Mouse (Mus musculus): ENCODE measurements at regions not wholly inside any gene's neighbourhood (a gene's known extent, or its start where the extent isn't known, plus 50 kb on each side); places are given as distances from the start of the nearest gene placed in this dataset.

- ATAC-seq (ENCODE audit: insufficient number of reproducible peaks, insufficient read depth, low FRiP score, low read depth) = no peak
- 88% methylated on average over 1 of the region's 1 CpGs for WGBS
- Histone ChIP-seq H3K27ac (replicated peaks in 1 of 2; ENCODE audit: control insufficient read depth in 1 of 2, insufficient read depth in 1 of 2, low read depth in 2 of 2, low read length in 2 of 2) (no peak overlapping the region), H3K4me3 (ENCODE audit: control insufficient read depth in 1 of 2, insufficient read depth in 1 of 2, low read depth in 1 of 2, low read length in 2 of 2) (no peak overlapping the region), H3K9ac (ENCODE audit: low read length) (no peak overlapping the region), H3K4me2 (ENCODE audit: low read length) (no peak overlapping the region), H3K4me1 (ENCODE audit: control insufficient read depth in 2 of 2, insufficient read depth in 2 of 2, low read length in 2 of 2) (no peaks in the 10 kb centered on the region), H3K9me3 (ENCODE audit: control insufficient read depth, low read length) (no peaks in the 10 kb centered on the region), H3K27me3 (ENCODE audit: control insufficient read depth, insufficient read depth, low read length) (no peaks in the 10 kb centered on the region), H3K36me3 (ENCODE audit: control insufficient read depth, insufficient read depth, low read length) (no peaks in the 10 kb centered on the region)
These were observed 381.5 kb downstream of the Kcnj3 start for GRCm38 (mm10) chr2:55817273-55817672.

GRCm38 (mm10) chr2:55818220-55818619 lies 382.4 kb downstream of the Kcnj3 start:
- Histone ChIP-seq H3K4me1 (ENCODE audit: control insufficient read depth in 2 of 2, insufficient read depth in 2 of 2, low read length in 2 of 2) (no peaks in the 10 kb centered on the region), H3K27ac (replicated peaks in 1 of 2; ENCODE audit: control insufficient read depth in 1 of 2, insufficient read depth in 1 of 2, low read depth in 2 of 2, low read length in 2 of 2) (peak overlapping the region; percentile 58 to 62), H3K4me3 (ENCODE audit: control insufficient read depth in 1 of 2, insufficient read depth in 1 of 2, low read depth in 1 of 2, low read length in 2 of 2) (peak overlapping the region in 1 of 2 experiments; percentile 27; a peak in 2 of 4 replicates), H3K9me3 (ENCODE audit: control insufficient read depth, low read length) (no peaks in the 10 kb centered on the region), H3K36me3 (ENCODE audit: control insufficient read depth, insufficient read depth, low read length) (no peaks in the 10 kb centered on the region), H3K27me3 (ENCODE audit: control insufficient read depth, insufficient read depth, low read length) (no peaks in the 10 kb centered on the region), H3K4me2 (ENCODE audit: low read length) (peak overlapping the region; percentile 60), H3K9ac (ENCODE audit: low read length) (peak overlapping the region; percentile 41)
- WGBS = 21% methylated on average over 7 of the region's 7 CpGs
- no peak for ATAC-seq (ENCODE audit: insufficient number of reproducible peaks, insufficient read depth, low FRiP score, low read depth)

- Histone ChIP-seq H3K27ac (replicated peaks in 1 of 2; ENCODE audit: control insufficient read depth in 1 of 2, insufficient read depth in 1 of 2, low read depth in 2 of 2, low read length in 2 of 2) (no peak overlapping the region), H3K4me2 (ENCODE audit: low read length) (no peak overlapping the region), H3K27me3 (ENCODE audit: control insufficient read depth, insufficient read depth, low read length) (no peaks in the 10 kb centered on the region), H3K4me1 (ENCODE audit: control insufficient read depth in 2 of 2, insufficient read depth in 2 of 2, low read length in 2 of 2) (no peaks in the 10 kb centered on the region), H3K4me3 (ENCODE audit: control insufficient read depth in 1 of 2, insufficient read depth in 1 of 2, low read depth in 1 of 2, low read length in 2 of 2) (no peak overlapping the region), H3K36me3 (ENCODE audit: control insufficient read depth, insufficient read depth, low read length) (no peaks in the 10 kb centered on the region), H3K9me3 (ENCODE audit: control insufficient read depth, low read length) (no peaks in the 10 kb centered on the region), H3K9ac (ENCODE audit: low read length) (no peak overlapping the region)
- no peak for ATAC-seq (ENCODE audit: insufficient number of reproducible peaks, insufficient read depth, low FRiP score, low read depth)
These were observed 387.0 kb downstream of the Kcnj3 start for GRCm38 (mm10) chr2:55822726-55823125.

GRCm38 (mm10) chr2:55841521-55841920 lies 405.8 kb downstream of the Kcnj3 start:
- H3K4me1 ChIP-seq (ENCODE audit: control insufficient read depth in 2 of 2, insufficient read depth in 2 of 2, low read length in 2 of 2) = no peaks in the 10 kb centered on the region
- no peak overlapping the region for H3K4me3 ChIP-seq (ENCODE audit: control insufficient read depth in 1 of 2, insufficient read depth in 1 of 2, low read depth in 1 of 2, low read length in 2 of 2)
- no peak overlapping the region for H3K27ac ChIP-seq (replicated peaks in 1 of 2; ENCODE audit: control insufficient read depth in 1 of 2, insufficient read depth in 1 of 2, low read depth in 2 of 2, low read length in 2 of 2)
- WGBS = 52% methylated on average over 1 of the region's 1 CpGs
- H3K9me3 ChIP-seq (ENCODE audit: control insufficient read depth, low read length) = no peaks in the 10 kb centered on the region
- no peak for ATAC-seq (ENCODE audit: insufficient number of reproducible peaks, insufficient read depth, low FRiP score, low read depth)
- no peak overlapping the region for H3K4me2 ChIP-seq (ENCODE audit: low read length)
- no peak overlapping the region for H3K9ac ChIP-seq (ENCODE audit: low read length)
- no peaks in the 10 kb centered on the region for H3K27me3 ChIP-seq (ENCODE audit: control insufficient read depth, insufficient read depth, low read length)
- no peaks in the 10 kb centered on the region for H3K36me3 ChIP-seq (ENCODE audit: control insufficient read depth, insufficient read depth, low read length)

GRCm38 (mm10) chr2:55846832-55847382 lies 411.1 kb downstream of the Kcnj3 start:
- ATAC-seq (ENCODE audit: insufficient number of reproducible peaks, insufficient read depth, low FRiP score, low read depth) = no peak
- Histone ChIP-seq H3K9me3 (ENCODE audit: control insufficient read depth, low read length) (no peaks in the 10 kb centered on the region), H3K27me3 (ENCODE audit: control insufficient read depth, insufficient read depth, low read length) (no peaks in the 10 kb centered on the region), H3K27ac (replicated peaks in 1 of 2; ENCODE audit: control insufficient read depth in 1 of 2, insufficient read depth in 1 of 2, low read depth in 2 of 2, low read length in 2 of 2) (no peak overlapping the region), H3K4me3 (ENCODE audit: control insufficient read depth in 1 of 2, insufficient read depth in 1 of 2, low read depth in 1 of 2, low read length in 2 of 2) (no peak overlapping the region), H3K9ac (ENCODE audit: low read length) (no peak overlapping the region), H3K4me1 (ENCODE audit: control insufficient read depth in 2 of 2, insufficient read depth in 2 of 2, low read length in 2 of 2) (no peaks in the 10 kb centered on the region), H3K4me2 (ENCODE audit: low read length) (no peak overlapping the region), H3K36me3 (ENCODE audit: control insufficient read depth, insufficient read depth, low read length) (no peaks in the 10 kb centered on the region)
- 61% methylated on average over 3 of the region's 3 CpGs for WGBS

- H3K27me3 ChIP-seq (ENCODE audit: control insufficient read depth, insufficient read depth, low read length) = no peaks in the 10 kb centered on the region
- H3K9ac ChIP-seq (ENCODE audit: low read length) = no peak overlapping the region
- no peaks in the 10 kb centered on the region for H3K36me3 ChIP-seq (ENCODE audit: control insufficient read depth, insufficient read depth, low read length)
- no peak for ATAC-seq (ENCODE audit: insufficient number of reproducible peaks, insufficient read depth, low FRiP score, low read depth)
- 78% methylated on average over 1 of the region's 1 CpGs for WGBS
- no peak overlapping the region for H3K4me2 ChIP-seq (ENCODE audit: low read length)
- no peaks in the 10 kb centered on the region for H3K4me1 ChIP-seq (ENCODE audit: control insufficient read depth in 2 of 2, insufficient read depth in 2 of 2, low read length in 2 of 2)
- no peak overlapping the region for H3K27ac ChIP-seq (replicated peaks in 1 of 2; ENCODE audit: control insufficient read depth in 1 of 2, insufficient read depth in 1 of 2, low read depth in 2 of 2, low read length in 2 of 2)
- no peaks in the 10 kb centered on the region for H3K9me3 ChIP-seq (ENCODE audit: control insufficient read depth, low read length)
- H3K4me3 ChIP-seq (ENCODE audit: control insufficient read depth in 1 of 2, insufficient read depth in 1 of 2, low read depth in 1 of 2, low read length in 2 of 2) = no peak overlapping the region
These were observed 426.7 kb downstream of the Kcnj3 start for GRCm38 (mm10) chr2:55862479-55862878.

GRCm38 (mm10) chr2:55889976-55890375 lies 454.2 kb downstream of the Kcnj3 start:
- Histone ChIP-seq H3K36me3 (ENCODE audit: control insufficient read depth, insufficient read depth, low read length) (no peaks in the 10 kb centered on the region), H3K4me1 (ENCODE audit: control insufficient read depth in 2 of 2, insufficient read depth in 2 of 2, low read length in 2 of 2) (no peaks in the 10 kb centered on the region), H3K27ac (replicated peaks in 1 of 2; ENCODE audit: control insufficient read depth in 1 of 2, insufficient read depth in 1 of 2, low read depth in 2 of 2, low read length in 2 of 2) (no peak overlapping the region), H3K4me2 (ENCODE audit: low read length) (no peak overlapping the region), H3K4me3 (ENCODE audit: control insufficient read depth in 1 of 2, insufficient read depth in 1 of 2, low read depth in 1 of 2, low read length in 2 of 2) (no peak overlapping the region), H3K9ac (ENCODE audit: low read length) (no peak overlapping the region), H3K27me3 (ENCODE audit: control insufficient read depth, insufficient read depth, low read length) (no peaks in the 10 kb centered on the region), H3K9me3 (ENCODE audit: control insufficient read depth, low read length) (no peaks in the 10 kb centered on the region)
- ATAC-seq (ENCODE audit: insufficient number of reproducible peaks, insufficient read depth, low FRiP score, low read depth) = no peak
- WGBS = 74% methylated on average over 2 of the region's 2 CpGs

- Histone ChIP-seq H3K4me1 (ENCODE audit: control insufficient read depth in 2 of 2, insufficient read depth in 2 of 2, low read length in 2 of 2) (no peaks in the 10 kb centered on the region), H3K36me3 (ENCODE audit: control insufficient read depth, insufficient read depth, low read length) (no peaks in the 10 kb centered on the region), H3K9ac (ENCODE audit: low read length) (no peak overlapping the region), H3K27ac (replicated peaks in 1 of 2; ENCODE audit: control insufficient read depth in 1 of 2, insufficient read depth in 1 of 2, low read depth in 2 of 2, low read length in 2 of 2) (no peak overlapping the region), H3K27me3 (ENCODE audit: control insufficient read depth, insufficient read depth, low read length) (no peaks in the 10 kb centered on the region), H3K9me3 (ENCODE audit: control insufficient read depth, low read length) (no peaks in the 10 kb centered on the region), H3K4me2 (ENCODE audit: low read length) (no peak overlapping the region), H3K4me3 (ENCODE audit: control insufficient read depth in 1 of 2, insufficient read depth in 1 of 2, low read depth in 1 of 2, low read length in 2 of 2) (no peak overlapping the region)
- ATAC-seq (ENCODE audit: insufficient number of reproducible peaks, insufficient read depth, low FRiP score, low read depth) = no peak
- WGBS = 42% methylated on average over 1 of the region's 1 CpGs
These were observed 457.2 kb downstream of the Kcnj3 start for GRCm38 (mm10) chr2:55892821-55893535.

Measured in heart, embryonic 14.5 days (tissue).